Mouse (Mus musculus): Measurements from ENCODE around the gene Lcmt1. TPM values are rescaled to one million over a fixed set of nuclear protein-coding genes. Genes with fewer than 3 reads are reported as not detected.

The Lcmt1 gene
- total RNA-seq (2015; ENCODE audit: low replicate concordance) (2.9 and 14.0 TPM in 2 replicates), total RNA-seq (2017; ENCODE audit: low replicate concordance) (7.8 and 18.0 TPM in 2 replicates)

- ATAC-seq (replicated peaks; ENCODE audit: low FRiP score, poor library complexity, severe bottlenecking): peak; percentile 89
These were observed at the start of gene Lcmt1, which contains the start of gene Arhgap17 for GRCm38 (mm10) chr7:123369759-123370481. Gene Lcmt1 (plus strand): TSS chr7:123369784. Gene Arhgap17 (minus strand): TSS chr7:123369915.

- ATAC-seq (replicated peaks; ENCODE audit: low FRiP score, poor library complexity, severe bottlenecking): peak; percentile 49; the same call in 1 of the 2 replicates
These were observed 47.0 kb upstream of the Lcmt1 start for GRCm38 (mm10) chr7:123322452-123323121.

GRCm38 (mm10) chr7:123323388-123323787, 46.2 kb upstream of the Lcmt1 start:
- ATAC-seq (replicated peaks; ENCODE audit: low FRiP score, poor library complexity, severe bottlenecking): no peak

GRCm38 (mm10) chr7:123324105-123324504, 45.5 kb upstream of the Lcmt1 start:
- ATAC-seq (replicated peaks; ENCODE audit: low FRiP score, poor library complexity, severe bottlenecking): 0 out of 2 replicates have a peak, but pooled peaks have one; percentile 47

- ATAC-seq (replicated peaks; ENCODE audit: low FRiP score, poor library complexity, severe bottlenecking): no peak
These were observed 43.5 kb upstream of the Lcmt1 start for GRCm38 (mm10) chr7:123326062-123326461.

GRCm38 (mm10) chr7:123326901-123327300, 42.7 kb upstream of the Lcmt1 start:
- no peak for ATAC-seq (replicated peaks; ENCODE audit: low FRiP score, poor library complexity, severe bottlenecking)

- ATAC-seq (replicated peaks; ENCODE audit: low FRiP score, poor library complexity, severe bottlenecking): no peak
These were observed 41.7 kb upstream of the Lcmt1 start for GRCm38 (mm10) chr7:123327909-123328308.

- no peak for ATAC-seq (replicated peaks; ENCODE audit: low FRiP score, poor library complexity, severe bottlenecking)
These were observed 39.1 kb upstream of the Lcmt1 start for GRCm38 (mm10) chr7:123330506-123330905.

- no peak for ATAC-seq (replicated peaks; ENCODE audit: low FRiP score, poor library complexity, severe bottlenecking)
These were observed 33.3 kb upstream of the Lcmt1 start for GRCm38 (mm10) chr7:123336322-123336721.

- no peak for ATAC-seq (replicated peaks; ENCODE audit: low FRiP score, poor library complexity, severe bottlenecking)
These were observed 31.2 kb upstream of the Lcmt1 start for GRCm38 (mm10) chr7:123338351-123338750.

- ATAC-seq (replicated peaks; ENCODE audit: low FRiP score, poor library complexity, severe bottlenecking): no peak
These were observed 27.7 kb upstream of the Lcmt1 start for GRCm38 (mm10) chr7:123341896-123342295.

- ATAC-seq (replicated peaks; ENCODE audit: low FRiP score, poor library complexity, severe bottlenecking): no peak
These were observed 25.4 kb upstream of the Lcmt1 start for GRCm38 (mm10) chr7:123344079-123344780.

- ATAC-seq (replicated peaks; ENCODE audit: low FRiP score, poor library complexity, severe bottlenecking): no peak
These were observed 24.5 kb upstream of the Lcmt1 start for GRCm38 (mm10) chr7:123345041-123345544.

- no peak for ATAC-seq (replicated peaks; ENCODE audit: low FRiP score, poor library complexity, severe bottlenecking)
These were observed 22.8 kb upstream of the Lcmt1 start for GRCm38 (mm10) chr7:123346631-123347290.

- no peak for ATAC-seq (replicated peaks; ENCODE audit: low FRiP score, poor library complexity, severe bottlenecking)
These were observed 19.8 kb upstream of the Lcmt1 start for GRCm38 (mm10) chr7:123349813-123350212.

GRCm38 (mm10) chr7:123350243-123350642, 19.3 kb upstream of the Lcmt1 start:
- no peak for ATAC-seq (replicated peaks; ENCODE audit: low FRiP score, poor library complexity, severe bottlenecking)

GRCm38 (mm10) chr7:123353081-123353480, 16.5 kb upstream of the Lcmt1 start:
- ATAC-seq (replicated peaks; ENCODE audit: low FRiP score, poor library complexity, severe bottlenecking): no peak

- ATAC-seq (replicated peaks; ENCODE audit: low FRiP score, poor library complexity, severe bottlenecking): peak; percentile 72
These were observed 15.7 kb upstream of the Lcmt1 start for GRCm38 (mm10) chr7:123353879-123354278.

GRCm38 (mm10) chr7:123354392-123354791, 15.2 kb upstream of the Lcmt1 start:
- ATAC-seq (replicated peaks; ENCODE audit: low FRiP score, poor library complexity, severe bottlenecking): no peak

GRCm38 (mm10) chr7:123354851-123355250, 14.7 kb upstream of the Lcmt1 start:
- no peak for ATAC-seq (replicated peaks; ENCODE audit: low FRiP score, poor library complexity, severe bottlenecking)
